Mouse (Mus musculus) limb, embryonic 14.5 days (tissue): ENCODE results near the gene Odf3b. TPM values are rescaled to one million over a fixed set of nuclear protein-coding genes. Genes with fewer than 3 reads are reported as not detected.

Experiments used
- ATAC-seq: fragments of 200-750 bp; cut with Nextera tagmentation; 2 replicates; pipeline ENCODE4 v1.8.0; 2017; ENCODE audit warnings: low read depth, moderate number of reproducible peaks, moderate TSS enrichment; ENCODE audit not compliant: low FRiP score
- DNase-seq: peaks from one replicate; pipeline ENCODE4 v3.0.0-alpha.2; 2015; ENCODE audit warnings: low spot score
- H3K27ac ChIP-seq: fragments of 300-500 bp; sonication (generic); replicated peaks from 2 replicates; pipeline ENCODE4 v1.5.1; 2014; ENCODE audit warnings: low read depth, mild to moderate bottlenecking, low read length, moderate library complexity, mixed read lengths
- H3K27me3 ChIP-seq: fragments of 300-500 bp; sonication (generic); 2 replicates; pipeline ENCODE4 v1.6.1; 2014; ENCODE audit warnings: low read length, mixed read lengths; ENCODE audit not compliant: control insufficient read depth, insufficient read depth
- H3K36me3 ChIP-seq: fragments of 300-500 bp; sonication (generic); 2 replicates; pipeline ENCODE4 v1.6.1; 2014; ENCODE audit warnings: mild to moderate bottlenecking, low read length, moderate library complexity, mixed read lengths; ENCODE audit not compliant: control insufficient read depth, insufficient read depth
- H3K4me1 ChIP-seq: fragments of 300-500 bp; sonication (generic); 2 replicates; pipeline ENCODE4 v1.6.1; 2014; ENCODE audit warnings: antibody characterized with exemption, low read length, mixed read lengths; ENCODE audit not compliant: control insufficient read depth, insufficient read depth
- H3K4me2 ChIP-seq: fragments of 300-500 bp; sonication (generic); replicated peaks from 2 replicates; pipeline ENCODE4 v1.6.1; 2014; ENCODE audit warnings: low read depth, mild to moderate bottlenecking, low read length, moderate library complexity; ENCODE audit not compliant: severe bottlenecking
- H3K4me3 ChIP-seq: fragments of 300-500 bp; sonication (generic); replicated peaks from 2 replicates; pipeline ENCODE4 v1.5.1; 2014; ENCODE audit warnings: low read length
- H3K9ac ChIP-seq: fragments of 300-500 bp; sonication (generic); 2 replicates; pipeline ENCODE4 v1.6.1; 2014; ENCODE audit warnings: mild to moderate bottlenecking, low read depth, low read length, moderate library complexity; ENCODE audit not compliant: severe bottlenecking
- H3K9me3 ChIP-seq: fragments of 300-500 bp; sonication (generic); 2 replicates; pipeline ENCODE4 v1.6.1; 2016; ENCODE audit warnings: low read length; ENCODE audit not compliant: control insufficient read depth
- POLR2A ChIP-seq: fragments of 200-500 bp; IDR thresholded peaks from 2 replicates; pipeline ENCODE4 v1.8.0; 2012; ENCODE audit warnings: inconsistent platforms, mild to moderate bottlenecking, moderate library complexity, borderline replicate concordance; ENCODE audit not compliant: insufficient read depth, insufficient read length; ENCODE audit errors: extremely low read depth
- WGBS: fragments of 180-500 bp; shearing (Covaris S2); extraction: QIAGEN DNeasy Blood & Tissue Kit; methylation state at CpG from one replicate; pipeline ENCODE4 v1.1.7; 2014; 5-methylcytosine and 5-hydroxymethylcytosine counted together
- polyA plus RNA-seq, 2 experiments: library from polyadenylated mRNA; depleted of rRNA in 1 of 2; stranded (reverse) in 1 of 2; unstranded in 1 of 2; fragments of >200 nt; fragmentation: Nextera tagmentation in 1 of 2; extraction: Ambion mirVana in 1 of 2; gene quantifications; 2 replicates each; pipeline versions ENCODE4 v1.2.1 to v1.2.3; 2012 to 2014

Odf3b gene
- 0.24 and 0.62 TPM in 2 replicates for polyA plus RNA-seq (2012; rRNA removed)
- 0.67 and 0.72 TPM in 2 replicates for polyA plus RNA-seq (2014; fragmentation: Nextera tagmentation; extraction: Ambion mirVana)

- peak within 1 kb of the TSS; percentile 35 for H3K4me3 ChIP-seq
- no peak within 1 kb of the TSS for H3K27ac ChIP-seq
- ATAC-seq (no peak), DNase-seq (no peak)
- peaks cover 51% of the 10 kb centered on the region for H3K27me3 ChIP-seq
- H3K9ac ChIP-seq = peak within 1 kb of the TSS; percentile 48
- H3K4me2 ChIP-seq = peak within 1 kb of the TSS; percentile 67
- H3K4me1 ChIP-seq = peaks cover 18% of the 10 kb centered on the region
- no peak for TF ChIP-seq POLR2A
- no peaks in the 10 kb centered on the region for H3K9me3 ChIP-seq
- H3K36me3 ChIP-seq = no peaks in the 10 kb centered on the region
- 1% methylated on average over 29 of the region's 33 CpGs for WGBS
Observed at GRCm38 (mm10) chr15:89378831-89379401, at the start of gene Odf3b. TSS of gene Odf3b (minus strand) at chr15:89379282.

DNA sequence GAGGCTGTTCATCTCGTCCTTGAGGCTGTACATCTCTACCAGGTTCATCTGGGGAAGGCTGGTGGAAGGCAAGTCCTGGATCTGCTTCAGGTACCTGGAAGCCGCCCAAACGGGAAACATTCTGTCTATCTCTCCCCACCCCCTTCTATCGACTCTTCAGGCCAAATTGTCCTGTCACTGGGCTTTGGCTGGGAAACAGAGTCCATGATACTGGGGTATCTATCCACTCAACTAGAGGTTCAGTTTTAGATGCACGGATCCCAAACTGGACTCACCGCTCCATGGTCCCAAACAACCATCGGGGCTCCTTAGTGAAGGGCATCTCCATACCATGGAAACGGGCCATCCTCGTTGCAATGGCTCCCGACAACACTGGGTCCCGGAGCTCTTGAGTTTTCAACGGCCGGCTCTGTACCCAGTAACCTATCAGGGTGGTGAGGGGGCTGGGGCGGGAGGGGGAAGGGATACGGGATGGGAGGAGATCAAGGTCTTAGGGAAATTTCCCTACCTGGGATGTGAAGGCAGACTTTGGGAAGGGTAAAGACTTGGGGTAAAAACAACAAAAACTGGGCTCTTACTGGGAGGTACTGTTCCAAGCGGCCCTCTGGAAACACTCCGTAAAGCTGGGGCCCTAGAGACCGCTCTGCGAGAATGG, 49.2 kb upstream of the Odf3b start:
- Histone ChIP-seq H3K4me3 (peak overlapping the region; percentile 68), H3K4me1 (peaks cover 6% of the 10 kb centered on the region), H3K9ac (peak overlapping the region; percentile 72; the same call in 1 of the 2 replicates), H3K36me3 (peaks cover 19% of the 10 kb centered on the region), H3K27ac (no peak overlapping the region), H3K9me3 (no peaks in the 10 kb centered on the region), H3K4me2 (peak overlapping the region; percentile 92), H3K27me3 (no peaks in the 10 kb centered on the region)
- no peak for TF ChIP-seq POLR2A
- no peak for DNase-seq
- WGBS = 82% methylated on average over 19 of the region's 19 CpGs
- ATAC-seq = no peak

- no peak for TF ChIP-seq POLR2A
- no peak for ATAC-seq
- Histone ChIP-seq H3K9me3 (no peaks in the 10 kb centered on the region), H3K4me1 (peaks cover 6% of the 10 kb centered on the region), H3K27me3 (no peaks in the 10 kb centered on the region), H3K27ac (no peak overlapping the region), H3K9ac (no peak overlapping the region), H3K36me3 (peaks cover 23% of the 10 kb centered on the region), H3K4me2 (no peak overlapping the region), H3K4me3 (no peak overlapping the region)
- 92% methylated on average over 9 of the region's 10 CpGs for WGBS
- no peak for DNase-seq
Observed at GRCm38 (mm10) chr15:89426716-89427115, 47.6 kb upstream of the Odf3b start.

DNA sequence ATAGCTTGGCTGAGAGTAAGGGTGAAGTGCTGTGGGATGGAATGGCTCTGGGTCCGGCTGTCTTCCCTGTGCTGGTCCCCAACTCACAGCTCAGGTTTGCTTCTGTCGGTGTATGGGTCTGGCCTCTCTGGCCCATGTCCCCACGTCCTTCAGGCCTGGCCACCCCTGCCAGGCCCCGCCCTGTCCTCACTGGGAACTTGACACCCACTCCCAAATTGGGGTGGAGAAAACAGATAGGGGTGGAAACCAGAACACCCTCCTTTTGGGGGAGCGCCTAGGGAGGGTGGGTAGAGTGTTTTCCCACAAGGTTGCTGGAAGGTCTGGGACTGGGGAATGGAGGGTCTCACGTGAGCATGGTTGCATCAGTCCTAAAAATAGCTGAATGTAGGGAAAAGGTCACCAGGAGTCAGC, 46.6 kb upstream of the Odf3b start, which contains the start of gene Cpt1b:
TSS of gene Cpt1b (minus strand) at position 153 of the 411 bp plus-strand sequence.
- TF ChIP-seq POLR2A = no peak
- Histone ChIP-seq H3K36me3 (peaks cover 23% of the 10 kb centered on the region), H3K4me1 (peaks cover 6% of the 10 kb centered on the region), H3K4me3 (no peak within 1 kb of the TSS), H3K9ac (no peak within 1 kb of the TSS), H3K27me3 (no peaks in the 10 kb centered on the region), H3K9me3 (no peaks in the 10 kb centered on the region), H3K27ac (no peak within 1 kb of the TSS), H3K4me2 (no peak within 1 kb of the TSS)
- DNase-seq (no peak), ATAC-seq (no peak)
- 29% methylated on average over 6 of the region's 6 CpGs for WGBS

GRCm38 (mm10) chr15:89424621-89425020, 45.5 kb upstream of the Odf3b start:
- Histone ChIP-seq H3K27me3 (no peaks in the 10 kb centered on the region), H3K36me3 (peaks cover 30% of the 10 kb centered on the region), H3K4me3 (no peak overlapping the region), H3K4me1 (peaks cover 6% of the 10 kb centered on the region), H3K9ac (no peak overlapping the region), H3K27ac (no peak overlapping the region), H3K4me2 (no peak overlapping the region), H3K9me3 (no peaks in the 10 kb centered on the region)
- no peak for DNase-seq
- no peak for ATAC-seq
- 86% methylated on average over 8 of the region's 8 CpGs for WGBS
- TF ChIP-seq POLR2A = no peak
